Mouse (Mus musculus): ENCODE results near the gene Hist1h2bg.

- TF ChIP-seq GATA1 (IDR thresholded peaks at IDR 0.05; ENCODE audit: low read length) = no peak
- TF ChIP-seq TAL1 (IDR thresholded peaks at IDR 0.05; ENCODE audit: low read length) = no peak
Observed at GRCm38 (mm10) chr13:23550761-23551145, 20.4 kb upstream of the Hist1h2bg start.

Data from erythroblast, embryonic 14.5 days (primary cell).